Mouse (Mus musculus): Measurements from ENCODE around the gene Nutm1. TPM values are rescaled to one million over a fixed set of nuclear protein-coding genes. Genes with fewer than 3 reads are reported as not detected.

The Nutm1 gene
- polyA plus RNA-seq, 1 experiment from 2014 or later = not detected

DNA sequence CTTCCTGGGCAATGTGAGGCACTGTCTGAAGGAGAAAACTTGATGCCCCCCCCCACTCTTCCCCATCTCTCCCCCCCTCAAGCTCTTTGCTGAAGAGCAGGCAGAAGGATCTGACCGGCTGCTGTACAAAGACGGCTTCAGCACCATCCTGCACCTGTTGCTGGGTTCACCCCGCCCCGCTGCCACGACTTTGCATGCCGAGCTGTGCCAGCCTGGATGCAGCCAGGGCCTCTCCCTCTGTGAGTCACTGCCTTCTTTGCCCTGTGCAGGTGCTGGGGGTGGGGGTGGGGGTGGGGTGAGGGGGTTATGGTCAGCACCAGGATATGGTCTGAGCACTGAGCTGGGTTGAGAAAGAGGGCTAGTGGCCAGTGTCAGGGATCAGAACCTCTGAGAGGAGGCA lies 12.9 kb downstream of the Nutm1 start:
- H3K27me3 ChIP-seq (replicated peaks; ENCODE audit: control insufficient read depth, insufficient read depth, low read length) = no peaks in the 10 kb centered on the region
- WGBS = 91% methylated on average over 6 of the region's 6 CpGs
- no peak overlapping the region for H3K4me2 ChIP-seq
- no peak overlapping the region for H3K27ac ChIP-seq (ENCODE audit: low read depth, low read length)
- no peak overlapping the region for H3K9ac ChIP-seq (ENCODE audit: low read depth, low read length)
- no peaks in the 10 kb centered on the region for H3K4me1 ChIP-seq (replicated peaks; ENCODE audit: control insufficient read depth, insufficient read depth, low read length)
- no peaks in the 10 kb centered on the region for H3K36me3 ChIP-seq (ENCODE audit: control insufficient read depth, insufficient read depth, low read length)
- no peaks in the 10 kb centered on the region for H3K9me3 ChIP-seq (ENCODE audit: control insufficient read depth, low read length)
- no peak overlapping the region for H3K4me3 ChIP-seq (ENCODE audit: low read depth, low read length)
- no peak for DNase-seq (ENCODE audit: low spot score)
- no peak for ATAC-seq (replicated peaks; ENCODE audit: low FRiP score)

DNA sequence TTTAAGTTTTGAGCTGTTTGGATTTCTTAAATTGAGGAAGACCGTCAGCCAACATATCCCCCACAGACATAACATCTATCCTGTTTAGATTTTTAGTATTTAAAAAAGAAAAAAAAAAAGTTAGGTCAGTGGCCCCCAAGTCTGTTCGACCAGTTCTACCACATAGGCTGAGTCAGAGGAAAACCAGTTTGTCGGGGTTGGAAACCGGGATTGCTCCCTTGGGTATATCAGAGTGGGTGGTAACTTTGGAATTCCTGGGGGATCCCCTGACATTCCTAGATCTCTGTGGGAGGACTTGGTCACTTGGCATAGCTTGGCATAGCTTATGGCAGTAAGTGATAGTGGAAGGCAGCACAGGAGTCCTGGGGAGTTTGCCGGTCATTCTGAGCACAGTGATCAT lies 13.8 kb downstream of the Nutm1 start:
- Histone ChIP-seq H3K4me2 (no peak overlapping the region), H3K4me1 (replicated peaks; ENCODE audit: control insufficient read depth, insufficient read depth, low read length) (no peaks in the 10 kb centered on the region; the same call in 1 of the 2 replicates), H3K9ac (ENCODE audit: low read depth, low read length) (no peak overlapping the region), H3K27me3 (replicated peaks; ENCODE audit: control insufficient read depth, insufficient read depth, low read length) (no peaks in the 10 kb centered on the region), H3K27ac (ENCODE audit: low read depth, low read length) (no peak overlapping the region), H3K4me3 (ENCODE audit: low read depth, low read length) (no peak overlapping the region), H3K9me3 (ENCODE audit: control insufficient read depth, low read length) (no peaks in the 10 kb centered on the region), H3K36me3 (ENCODE audit: control insufficient read depth, insufficient read depth, low read length) (no peaks in the 10 kb centered on the region)
- no peak for ATAC-seq (replicated peaks; ENCODE audit: low FRiP score)
- 84% methylated on average over 5 of the region's 5 CpGs for WGBS
- DNase-seq (ENCODE audit: low spot score) = no peak

DNA sequence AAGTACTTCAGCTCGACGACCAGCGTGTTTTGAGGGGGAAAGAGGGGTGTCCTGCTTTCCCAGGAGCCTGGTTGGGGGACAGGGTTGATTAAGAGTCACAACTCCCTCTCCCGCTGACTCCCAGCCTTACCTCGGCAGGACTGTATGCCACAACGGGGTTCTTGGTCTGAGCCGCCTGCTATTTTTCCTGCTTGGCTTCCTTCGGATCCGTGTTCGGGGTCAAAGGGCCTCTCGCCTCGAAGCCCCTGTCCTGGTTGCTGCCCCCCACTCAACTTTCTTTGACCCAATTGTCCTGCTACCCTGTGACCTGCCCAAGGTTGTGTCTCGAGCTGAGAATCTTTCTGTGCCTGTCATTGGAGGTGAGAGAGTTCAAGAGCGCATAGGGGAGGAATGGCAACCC lies 17.3 kb downstream of the Nutm1 start:
- Histone ChIP-seq H3K9me3 (ENCODE audit: control insufficient read depth, low read length) (no peaks in the 10 kb centered on the region), H3K4me3 (ENCODE audit: low read depth, low read length) (no peak overlapping the region), H3K4me1 (replicated peaks; ENCODE audit: control insufficient read depth, insufficient read depth, low read length) (no peaks in the 10 kb centered on the region; the same call in 1 of the 2 replicates), H3K27ac (ENCODE audit: low read depth, low read length) (no peak overlapping the region), H3K9ac (ENCODE audit: low read depth, low read length) (no peak overlapping the region), H3K27me3 (replicated peaks; ENCODE audit: control insufficient read depth, insufficient read depth, low read length) (no peaks in the 10 kb centered on the region), H3K36me3 (ENCODE audit: control insufficient read depth, insufficient read depth, low read length) (no peaks in the 10 kb centered on the region), H3K4me2 (no peak overlapping the region)
- 84% methylated on average over 14 of the region's 14 CpGs for WGBS
- DNase-seq (ENCODE audit: low spot score) (no peak), ATAC-seq (replicated peaks; ENCODE audit: low FRiP score) (no peak)

DNA sequence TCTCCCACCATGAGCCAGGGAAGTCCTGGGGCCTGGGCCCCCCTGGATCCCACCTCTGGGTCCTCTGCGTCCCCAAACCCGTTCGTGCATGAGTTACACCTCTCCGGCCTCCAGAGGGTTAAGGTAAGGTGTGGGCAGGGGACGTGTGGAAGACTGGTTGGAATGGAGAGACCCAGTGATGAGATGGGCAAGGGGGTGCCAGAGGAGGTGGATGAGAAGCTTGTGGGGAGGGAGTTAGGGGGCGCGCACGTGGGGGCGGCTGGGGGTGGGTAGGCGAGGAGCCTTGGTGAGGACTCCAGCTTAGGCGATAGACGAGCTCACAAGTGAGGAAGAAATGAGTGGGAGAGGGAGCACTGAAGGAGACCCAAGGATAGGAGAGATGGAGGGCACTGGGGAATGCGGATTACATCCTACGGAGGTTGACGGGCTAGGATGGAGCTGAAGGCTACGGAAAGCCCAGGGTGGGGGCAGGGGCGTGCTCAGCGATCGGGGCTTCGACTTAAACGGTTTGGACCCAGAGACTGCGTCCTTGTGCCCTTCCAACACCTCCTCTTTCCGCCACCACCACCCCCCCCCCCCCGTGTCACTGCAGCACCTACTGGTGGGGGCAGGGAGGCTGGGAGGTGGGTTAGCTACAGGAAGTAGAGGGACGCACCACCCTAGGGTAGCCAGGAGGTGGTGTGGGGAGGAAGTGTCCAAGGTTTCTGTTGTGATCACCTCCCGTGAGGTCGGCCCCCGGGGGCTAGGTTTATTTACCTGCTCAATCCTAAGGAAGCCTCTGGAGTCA lies 19.0 kb downstream of the Nutm1 start:
- peak overlapping the region; percentile 98 for H3K4me2 ChIP-seq
- ATAC-seq (replicated peaks; ENCODE audit: low FRiP score) (peak; percentile 28), DNase-seq (ENCODE audit: low spot score) (peak; percentile 64)

DNA sequence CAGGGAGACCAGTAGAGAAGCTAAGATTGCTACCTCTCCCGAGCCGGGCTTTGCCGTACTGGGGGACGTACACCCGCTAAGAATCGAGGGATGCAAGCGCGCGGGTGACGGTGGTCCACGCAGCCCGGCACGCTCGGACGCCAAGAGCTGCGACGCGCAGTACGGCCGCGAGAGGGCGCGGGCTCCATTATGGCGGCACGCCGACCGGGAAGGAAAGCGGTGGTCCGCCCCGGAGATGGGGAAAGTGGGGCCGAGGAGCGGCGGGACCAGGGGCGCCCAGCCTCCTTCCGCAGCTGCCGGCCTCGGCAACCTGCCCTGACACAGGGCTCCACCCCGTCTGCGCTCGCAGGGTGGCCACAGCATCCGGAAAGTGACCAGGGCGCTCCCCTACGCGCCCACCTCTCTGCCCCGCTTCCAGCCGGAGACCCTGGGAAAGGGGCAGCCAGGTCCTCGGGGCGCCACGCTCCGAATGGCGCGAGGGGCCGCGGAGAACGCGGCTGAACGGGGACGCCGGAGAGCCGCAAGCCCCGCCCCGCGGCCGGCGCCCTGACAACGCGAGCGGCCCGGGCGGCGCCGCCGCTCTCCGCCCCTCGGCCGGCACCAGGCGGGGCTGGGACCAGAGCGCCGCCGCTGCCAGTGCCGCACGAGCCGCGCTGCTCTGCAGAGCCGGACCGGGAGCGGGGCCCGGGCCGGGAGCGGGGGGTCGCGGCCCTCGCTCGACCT lies 19.7 kb downstream of the Nutm1 start, which contains the start of gene Lpcat4:
Lpcat4 (plus strand) TSS at position 257 of the 723 bp plus-strand sequence.
- Histone ChIP-seq H3K4me3 (ENCODE audit: low read depth, low read length) (peak within 1 kb of the TSS; percentile 74), H3K27me3 (replicated peaks; ENCODE audit: control insufficient read depth, insufficient read depth, low read length) (no peaks in the 10 kb centered on the region), H3K36me3 (ENCODE audit: control insufficient read depth, insufficient read depth, low read length) (no peaks in the 10 kb centered on the region), H3K4me1 (replicated peaks; ENCODE audit: control insufficient read depth, insufficient read depth, low read length) (no peaks in the 10 kb centered on the region; the same call in 1 of the 2 replicates), H3K27ac (ENCODE audit: low read depth, low read length) (peak within 1 kb of the TSS; percentile 86), H3K4me2 (peak within 1 kb of the TSS; percentile 98), H3K9me3 (ENCODE audit: control insufficient read depth, low read length) (no peaks in the 10 kb centered on the region), H3K9ac (ENCODE audit: low read depth, low read length) (peak within 1 kb of the TSS; percentile 86)
- DNase-seq (ENCODE audit: low spot score) (peak; percentile 85), ATAC-seq (replicated peaks; ENCODE audit: low FRiP score) (peak; percentile 89)
- WGBS = under 1% methylated on average over 88 of the region's 94 CpGs

More for the DNA sequence above, 19.0 kb downstream of the Nutm1 start:
- peak overlapping the region; percentile 86; the same call in 1 of the 2 replicates for H3K27ac ChIP-seq (ENCODE audit: low read depth, low read length)
- H3K27me3 ChIP-seq (replicated peaks; ENCODE audit: control insufficient read depth, insufficient read depth, low read length) = no peaks in the 10 kb centered on the region
- H3K9me3 ChIP-seq (ENCODE audit: control insufficient read depth, low read length) = no peaks in the 10 kb centered on the region
- peak overlapping the region; percentile 86 for H3K9ac ChIP-seq (ENCODE audit: low read depth, low read length)
- H3K4me1 ChIP-seq (replicated peaks; ENCODE audit: control insufficient read depth, insufficient read depth, low read length) = no peaks in the 10 kb centered on the region; the same call in 1 of the 2 replicates
- under 1% methylated on average over 27 of the region's 28 CpGs for WGBS
- no peaks in the 10 kb centered on the region for H3K36me3 ChIP-seq (ENCODE audit: control insufficient read depth, insufficient read depth, low read length)
- peak overlapping the region; percentile 74 for H3K4me3 ChIP-seq (ENCODE audit: low read depth, low read length)

DNA sequence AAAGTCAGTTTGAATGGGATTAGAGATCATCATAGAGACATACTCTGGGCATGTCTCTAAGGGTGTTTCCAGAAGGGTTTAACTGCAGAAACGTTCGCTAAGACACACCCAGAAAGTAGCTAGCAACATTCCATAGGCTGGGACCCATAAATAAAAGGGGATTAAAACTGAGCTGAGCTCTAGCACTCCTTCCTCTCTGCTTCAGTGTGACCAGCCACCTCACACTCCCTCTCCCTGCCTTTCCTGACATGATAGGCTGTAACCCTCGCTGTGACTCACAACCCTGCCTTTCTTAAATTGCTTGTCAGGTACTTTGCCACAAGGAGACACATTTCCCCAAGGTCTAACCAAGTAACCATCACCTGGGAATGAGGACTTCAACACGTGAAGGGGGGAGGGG lies 21.1 kb downstream of the Nutm1 start:
- Histone ChIP-seq H3K27me3 (replicated peaks; ENCODE audit: control insufficient read depth, insufficient read depth, low read length) (no peaks in the 10 kb centered on the region), H3K4me2 (no peak overlapping the region), H3K9me3 (ENCODE audit: control insufficient read depth, low read length) (no peaks in the 10 kb centered on the region), H3K4me1 (replicated peaks; ENCODE audit: control insufficient read depth, insufficient read depth, low read length) (no peaks in the 10 kb centered on the region; the same call in 1 of the 2 replicates), H3K27ac (ENCODE audit: low read depth, low read length) (no peak overlapping the region), H3K4me3 (ENCODE audit: low read depth, low read length) (no peak overlapping the region), H3K36me3 (ENCODE audit: control insufficient read depth, insufficient read depth, low read length) (no peaks in the 10 kb centered on the region), H3K9ac (ENCODE audit: low read depth, low read length) (no peak overlapping the region)
- ATAC-seq (replicated peaks; ENCODE audit: low FRiP score) = no peak
- 6% methylated on average over 4 of the region's 4 CpGs for WGBS
- DNase-seq (ENCODE audit: low spot score) = no peak

DNA sequence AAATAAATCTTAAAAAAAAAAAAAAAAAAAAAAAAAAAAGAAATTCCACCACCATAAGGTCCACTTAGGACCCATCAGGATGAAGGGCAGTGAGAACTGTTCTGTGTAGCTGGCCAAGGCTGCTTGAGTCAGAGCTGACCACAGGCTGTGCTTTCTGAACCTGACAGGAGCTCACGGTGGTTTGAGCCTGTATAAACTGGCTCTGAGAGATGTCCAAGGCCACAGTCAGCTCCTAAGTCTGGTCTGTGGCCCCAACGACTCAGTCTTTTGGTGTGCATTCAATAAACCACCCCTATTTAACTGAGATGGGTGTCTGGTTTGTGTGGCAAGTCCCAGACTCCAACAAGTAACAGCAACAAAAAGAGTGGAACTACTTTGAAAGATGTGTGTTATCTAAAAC lies 22.5 kb downstream of the Nutm1 start:
- DNase-seq (ENCODE audit: low spot score) (no peak), ATAC-seq (replicated peaks; ENCODE audit: low FRiP score) (no peak)
- no peak overlapping the region for H3K4me2 ChIP-seq
- H3K4me3 ChIP-seq (ENCODE audit: low read depth, low read length) = no peak overlapping the region
- no peaks in the 10 kb centered on the region for H3K36me3 ChIP-seq (ENCODE audit: control insufficient read depth, insufficient read depth, low read length)
- WGBS = 73% methylated on average over 2 of the region's 2 CpGs
- no peaks in the 10 kb centered on the region for H3K27me3 ChIP-seq (replicated peaks; ENCODE audit: control insufficient read depth, insufficient read depth, low read length)
- H3K4me1 ChIP-seq (replicated peaks; ENCODE audit: control insufficient read depth, insufficient read depth, low read length) = no peaks in the 10 kb centered on the region; the same call in 1 of the 2 replicates
- H3K27ac ChIP-seq (ENCODE audit: low read depth, low read length) = no peak overlapping the region
- H3K9me3 ChIP-seq (ENCODE audit: control insufficient read depth, low read length) = no peaks in the 10 kb centered on the region
- no peak overlapping the region for H3K9ac ChIP-seq (ENCODE audit: low read depth, low read length)

DNA sequence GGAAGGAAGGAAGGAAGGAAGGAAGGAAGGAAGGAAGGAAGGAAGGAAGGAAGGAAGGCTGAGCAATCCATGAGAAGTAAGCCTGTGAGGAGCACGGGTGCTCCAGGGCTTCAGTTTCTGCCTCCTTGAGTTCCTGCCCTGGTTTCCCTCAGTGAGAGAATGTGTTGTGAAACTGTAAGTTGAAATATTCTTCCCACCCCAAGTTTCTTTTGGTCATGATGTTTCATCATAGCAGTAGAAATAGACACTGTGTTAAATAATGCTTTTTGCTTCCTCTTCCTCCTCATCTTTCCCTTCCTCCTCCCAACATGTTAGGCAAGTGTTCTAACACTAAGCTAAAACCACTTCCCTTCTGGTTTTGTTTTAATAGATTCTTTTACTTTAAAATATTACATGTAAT lies 26.5 kb downstream of the Nutm1 start:
- Histone ChIP-seq H3K27me3 (replicated peaks; ENCODE audit: control insufficient read depth, insufficient read depth, low read length) (no peaks in the 10 kb centered on the region), H3K9ac (ENCODE audit: low read depth, low read length) (no peak overlapping the region), H3K4me3 (ENCODE audit: low read depth, low read length) (no peak overlapping the region), H3K9me3 (ENCODE audit: control insufficient read depth, low read length) (no peaks in the 10 kb centered on the region), H3K36me3 (ENCODE audit: control insufficient read depth, insufficient read depth, low read length) (no peaks in the 10 kb centered on the region), H3K4me2 (no peak overlapping the region), H3K27ac (ENCODE audit: low read depth, low read length) (no peak overlapping the region), H3K4me1 (replicated peaks; ENCODE audit: control insufficient read depth, insufficient read depth, low read length) (no peaks in the 10 kb centered on the region)
- WGBS = 55% methylated on average over 1 of the region's 1 CpGs
- ATAC-seq (replicated peaks; ENCODE audit: low FRiP score) (no peak), DNase-seq (ENCODE audit: low spot score) (no peak)

Data from liver, embryonic 11.5 days (tissue).